Mouse (Mus musculus) small intestine, adult 2 months (tissue): ENCODE measurements around the gene Tmco4. TPM values are rescaled to one million over a fixed set of nuclear protein-coding genes. Genes with fewer than 3 reads are reported as not detected.

ENCODE experiments used
- H3K27ac ChIP-seq: fragments of 200-500 bp; 2 replicates; pipeline ENCODE4 v1.5.1; 2012; ENCODE audit warnings: low read depth, low read length, control low read depth, inconsistent platforms; ENCODE audit not compliant: insufficient read depth
- H3K27me3 ChIP-seq: fragments of 200-500 bp; 2 replicates; pipeline ENCODE4 v1.6.1; 2012; ENCODE audit warnings: mild to moderate bottlenecking, moderate library complexity, low read length, inconsistent platforms; ENCODE audit not compliant: control insufficient read depth, insufficient read depth
- H3K36me3 ChIP-seq: fragments of 200-500 bp; 2 replicates; pipeline ENCODE4 v1.6.1; 2012; ENCODE audit warnings: mild to moderate bottlenecking, low read length, control low read depth, inconsistent platforms; ENCODE audit not compliant: control insufficient read depth, insufficient read depth
- H3K4me1 ChIP-seq: fragments of 200-500 bp; 2 replicates; pipeline ENCODE4 v1.6.1; 2012; ENCODE audit warnings: low read length, inconsistent platforms, mixed read lengths; ENCODE audit not compliant: control insufficient read depth, insufficient read depth, insufficient read length
- H3K4me3 ChIP-seq: fragments of 200-500 bp; 2 replicates; pipeline ENCODE4 v1.5.1; 2012; ENCODE audit warnings: low read depth, mild to moderate bottlenecking, control low read depth, inconsistent platforms, low read length, moderate library complexity
- CTCF ChIP-seq: fragments of 200-500 bp; IDR thresholded peaks from 2 replicates; pipeline ENCODE4 v1.5.1; 2012; ENCODE audit warnings: low read depth, mild to moderate bottlenecking, control low read depth, inconsistent platforms, low read length, moderate library complexity, mixed read lengths; ENCODE audit not compliant: insufficient replicate concordance, insufficient read length; ENCODE audit errors: extremely low read depth
- POLR2A ChIP-seq: fragments of 200-500 bp; IDR thresholded peaks from 2 replicates; pipeline ENCODE4 v1.6.1; 2012; ENCODE audit warnings: low read depth, mild to moderate bottlenecking, control low read depth, inconsistent platforms, low read length, moderate library complexity
- WGBS: fragments of 180-500 bp; shearing (Covaris S2); methylation state at CpG from one replicate; pipeline ENCODE4 v1.1.7; 2018; 5-methylcytosine and 5-hydroxymethylcytosine counted together
- polyA plus RNA-seq: library from polyadenylated mRNA; depleted of rRNA; stranded (reverse); fragments of >200 nt; gene quantifications from 2 replicates; pipeline ENCODE4 v1.2.3, GENCODE M21; 2012

Tmco4 gene
- polyA plus RNA-seq, 1 experiment, result 34.2 TPM

DNA sequence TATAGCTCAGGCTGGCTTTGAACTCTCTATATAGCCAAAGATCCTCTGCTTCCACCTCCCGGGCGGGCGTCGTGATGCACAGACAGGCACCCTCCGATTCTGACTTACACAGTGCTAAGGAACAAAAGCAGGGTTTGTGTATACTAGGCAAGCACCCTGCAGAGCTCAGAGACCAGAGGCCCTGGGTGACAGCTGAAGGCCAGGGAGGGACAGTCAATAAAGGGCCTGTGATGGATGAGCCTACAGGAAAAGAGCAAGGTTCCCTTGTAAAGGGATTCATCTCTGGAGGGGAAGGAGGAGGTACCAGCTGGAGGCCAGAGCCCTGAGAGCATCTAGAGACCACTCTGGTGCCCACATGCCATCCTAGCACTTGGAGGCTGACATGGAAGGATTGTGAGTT is 80.7 kb downstream of the Tmco4 start:
- Histone ChIP-seq H3K36me3 (peaks cover 22% of the 10 kb centered on the region), H3K27ac (no peak overlapping the region), H3K4me1 (peaks cover 2% of the 10 kb centered on the region), H3K27me3 (no peaks in the 10 kb centered on the region), H3K4me3 (no peak overlapping the region)
- WGBS, result 78% methylated on average over 5 of the region's 5 CpGs
- no peak for TF ChIP-seq CTCF
- no peak for TF ChIP-seq POLR2A

DNA sequence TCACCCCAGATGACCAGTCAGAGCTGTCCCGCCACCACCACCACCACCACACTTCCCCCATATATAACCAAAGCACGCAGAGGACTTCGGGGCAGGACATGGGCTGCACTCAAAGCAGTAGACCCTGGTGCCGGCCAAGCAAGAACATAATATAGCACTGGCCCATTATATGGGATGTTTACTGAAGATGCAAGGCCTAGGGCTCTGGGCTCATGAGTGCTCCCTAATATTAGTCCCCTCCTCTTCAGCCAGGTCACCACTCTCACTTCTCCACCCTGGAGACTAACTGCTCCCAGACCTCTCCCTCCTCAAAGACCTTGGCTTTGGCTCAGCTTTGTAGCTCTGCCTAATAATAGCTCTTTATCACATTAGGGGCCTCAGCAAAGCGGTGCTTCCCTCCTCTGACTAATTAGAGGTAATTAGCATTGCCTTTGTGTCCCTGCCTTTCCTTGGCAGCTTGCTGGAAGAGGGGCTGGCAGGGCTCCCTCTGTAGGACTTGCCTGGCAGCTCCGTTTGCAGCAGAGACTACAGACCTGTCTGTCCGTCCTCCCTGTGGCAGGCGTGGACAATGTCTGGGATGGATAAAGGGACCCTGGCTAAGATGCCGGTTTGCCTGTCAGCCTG is 81.7 kb downstream of the Tmco4 start:
- Histone ChIP-seq H3K27me3 (no peaks in the 10 kb centered on the region), H3K36me3 (peaks cover 28% of the 10 kb centered on the region), H3K27ac (no peak overlapping the region), H3K4me1 (peaks cover 2% of the 10 kb centered on the region), H3K4me3 (no peak overlapping the region)
- WGBS, result 82% methylated on average over 9 of the region's 9 CpGs
- TF ChIP-seq POLR2A (no peak), CTCF (no peak)

DNA sequence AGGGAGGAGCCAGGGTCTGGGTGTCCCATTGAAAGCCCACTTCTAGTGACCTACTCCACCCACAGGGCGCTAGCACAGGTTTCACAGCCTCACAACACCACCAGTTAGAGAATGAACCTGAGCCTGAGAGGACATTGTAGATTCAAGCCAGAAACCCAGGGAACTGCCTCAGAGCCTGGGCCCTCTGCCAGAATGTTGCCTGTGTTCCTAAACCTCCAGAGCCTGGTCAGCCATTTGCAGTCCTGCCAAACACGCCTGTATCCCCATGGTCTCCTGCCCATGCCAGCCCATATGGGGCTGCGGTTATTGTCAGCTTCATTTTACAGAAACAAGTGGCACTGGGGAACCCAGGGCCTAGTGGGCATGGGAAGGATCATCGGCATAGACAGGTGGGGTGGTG is 82.6 kb downstream of the Tmco4 start:
- H3K27me3 ChIP-seq, result no peaks in the 10 kb centered on the region
- TF ChIP-seq POLR2A, result no peak
- TF ChIP-seq CTCF, result no peak
- peaks cover 28% of the 10 kb centered on the region for H3K36me3 ChIP-seq
- peaks cover 2% of the 10 kb centered on the region for H3K4me1 ChIP-seq
- 83% methylated on average over 4 of the region's 4 CpGs for WGBS
- H3K4me3 ChIP-seq, result no peak overlapping the region
- H3K27ac ChIP-seq, result no peak overlapping the region

DNA sequence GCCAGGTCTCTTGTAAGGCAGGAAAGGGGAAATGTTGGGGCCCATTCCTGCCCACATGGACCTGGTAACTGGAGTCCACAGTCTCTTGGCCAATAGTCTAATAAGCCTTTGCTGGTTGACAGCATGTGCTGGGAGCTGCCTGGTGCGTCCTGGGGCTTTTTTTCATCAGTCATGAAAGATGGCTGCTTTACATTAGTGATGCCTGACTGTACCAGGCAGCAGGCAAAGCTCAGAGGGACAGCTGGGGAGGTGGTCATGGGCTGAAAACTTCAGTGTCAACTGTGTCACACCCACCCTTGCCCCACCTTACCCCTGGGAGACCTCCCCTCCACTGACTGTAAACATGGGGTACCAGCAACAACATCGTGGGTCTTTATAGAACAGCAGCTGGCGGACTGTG is 83.1 kb downstream of the Tmco4 start:
- H3K4me1 ChIP-seq, result peaks cover 2% of the 10 kb centered on the region
- H3K4me3 ChIP-seq, result no peak overlapping the region
- no peak overlapping the region for H3K27ac ChIP-seq
- TF ChIP-seq POLR2A (no peak), CTCF (no peak)
- peaks cover 26% of the 10 kb centered on the region for H3K36me3 ChIP-seq
- H3K27me3 ChIP-seq, result no peaks in the 10 kb centered on the region
- 88% methylated on average over 3 of the region's 3 CpGs for WGBS

DNA sequence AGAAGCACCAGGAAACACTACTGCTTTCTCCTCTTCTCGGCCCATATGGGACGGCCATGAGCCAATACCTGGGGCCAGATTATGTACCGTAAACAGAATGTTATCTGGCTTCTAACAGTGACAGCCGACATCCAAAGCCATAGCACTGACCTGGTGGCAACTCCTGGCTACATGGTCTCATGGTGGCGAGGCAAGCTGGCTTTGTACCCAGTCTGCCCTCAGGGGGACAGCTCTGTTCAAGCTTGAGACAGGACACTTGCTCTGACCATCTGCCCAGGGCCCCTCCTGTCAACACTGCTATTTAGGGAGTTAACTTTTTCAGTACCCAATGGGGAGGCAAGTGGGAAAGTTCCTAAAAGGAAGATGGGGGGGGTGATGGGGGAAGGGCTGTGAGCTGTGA is 84.6 kb downstream of the Tmco4 start:
- Histone ChIP-seq H3K4me1 (peaks cover 3% of the 10 kb centered on the region), H3K27ac (no peak overlapping the region), H3K27me3 (no peaks in the 10 kb centered on the region), H3K36me3 (peaks cover 26% of the 10 kb centered on the region), H3K4me3 (no peak overlapping the region)
- WGBS, result 76% methylated on average over 5 of the region's 5 CpGs
- TF ChIP-seq CTCF (no peak), POLR2A (no peak)

DNA sequence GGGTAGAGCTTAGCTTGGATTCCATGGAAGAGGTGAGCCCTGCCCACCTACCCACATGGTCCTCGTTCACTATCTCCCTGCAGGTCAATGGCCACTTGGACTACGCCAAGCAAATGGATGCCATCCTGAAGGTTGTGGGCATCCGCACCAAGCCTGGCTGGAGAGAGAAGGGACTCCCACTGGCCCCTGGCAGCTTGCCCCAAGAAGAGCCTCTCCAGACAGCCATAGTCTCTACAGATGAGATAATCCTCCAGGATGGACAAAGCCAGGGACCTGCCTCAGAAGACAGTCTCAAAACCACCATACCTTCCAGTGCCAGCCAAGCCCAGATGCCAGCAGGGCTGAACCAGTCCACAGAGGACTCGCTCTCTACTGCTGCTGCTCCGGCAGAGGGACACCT is 85.3 kb downstream of the Tmco4 start:
- TF ChIP-seq POLR2A, result no peak
- no peak for TF ChIP-seq CTCF
- WGBS, result 92% methylated on average over 5 of the region's 5 CpGs

DNA sequence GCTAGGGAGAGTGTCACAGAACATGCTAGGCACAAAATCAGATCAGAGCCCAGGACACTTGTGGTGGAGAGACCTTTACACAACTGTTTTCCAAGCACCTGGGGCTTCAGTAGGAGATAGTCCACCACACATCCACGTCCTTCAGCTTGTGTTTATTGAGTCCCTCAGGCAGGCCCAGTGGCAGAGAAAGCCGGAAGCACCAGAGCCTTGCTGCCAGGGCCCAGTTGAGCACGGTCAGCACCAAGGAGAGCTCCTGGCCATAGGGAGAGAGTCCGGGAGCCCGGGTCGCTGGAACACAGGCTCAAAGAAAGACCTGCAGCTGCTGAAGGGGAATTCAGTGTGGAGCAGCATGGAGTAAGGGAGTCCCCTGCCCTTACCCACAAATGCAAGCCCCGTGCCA is 86.9 kb downstream of the Tmco4 start:
- 14% methylated on average over 7 of the region's 7 CpGs for WGBS
- Histone ChIP-seq H3K27me3 (no peaks in the 10 kb centered on the region), H3K4me1 (peaks cover 3% of the 10 kb centered on the region; the same call in 1 of the 2 replicates), H3K36me3 (peaks cover 20% of the 10 kb centered on the region), H3K27ac (no peak overlapping the region), H3K4me3 (no peak overlapping the region)
- TF ChIP-seq POLR2A, result no peak
- TF ChIP-seq CTCF, result no peak

More for the DNA sequence above, 85.3 kb downstream of the Tmco4 start:
- Histone ChIP-seq H3K36me3 (peaks cover 26% of the 10 kb centered on the region), H3K27me3 (no peaks in the 10 kb centered on the region), H3K4me3 (no peak overlapping the region), H3K27ac (no peak overlapping the region), H3K4me1 (peaks cover 3% of the 10 kb centered on the region)

DNA sequence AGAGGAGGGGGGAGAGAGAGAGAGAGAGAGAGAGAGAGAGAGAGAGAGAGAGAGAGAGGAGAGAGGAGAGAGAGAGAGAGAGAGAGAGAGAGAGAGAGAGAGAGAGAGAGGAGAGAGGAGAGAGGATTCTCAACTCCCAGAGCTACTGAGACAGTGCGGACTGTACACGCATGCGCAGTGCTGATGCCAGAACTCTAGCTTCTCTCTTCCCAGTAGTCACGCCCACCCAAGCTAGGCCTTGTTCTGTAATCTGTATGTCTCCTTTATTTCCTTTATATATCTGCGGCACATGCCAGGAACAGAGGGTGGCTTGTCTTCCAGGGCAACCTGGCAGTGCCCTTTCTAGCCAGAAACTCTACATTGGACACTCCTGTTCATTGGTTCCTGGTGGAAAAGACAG is 92.1 kb downstream of the Tmco4 start:
- Histone ChIP-seq H3K27me3 (no peaks in the 10 kb centered on the region), H3K27ac (no peak overlapping the region), H3K4me1 (peaks cover 3% of the 10 kb centered on the region; the same call in 1 of the 2 replicates), H3K4me3 (no peak overlapping the region), H3K36me3 (no peaks in the 10 kb centered on the region)
- TF ChIP-seq POLR2A (no peak), CTCF (no peak)
- WGBS, result 82% methylated on average over 5 of the region's 5 CpGs
